Mouse (Mus musculus) heart, adult 18-20 months (tissue): ENCODE results near the gene Tfap2a. TPM values are rescaled to one million over a fixed set of nuclear protein-coding genes. Genes with fewer than 3 reads are reported as not detected.

Experiments
- DNase-seq, 2 experiments: peaks; one replicate each; pipeline ENCODE4 v3.0.0; 2021 to 2022; ENCODE audit warnings: mixed read lengths in 1 of 2
- total RNA-seq, 2 experiments: library from RNA; stranded (reverse); gene quantifications; 2 replicates each; pipeline ENCODE4 v1.2.3; 2021

Tfap2a gene
- total RNA-seq, 2 experiments from 2014 or later: 0.07 to 0.13 TPM

- DNase-seq: peak in 1 of 2 experiments; percentile 28
Measured at GRCm38 (mm10) chr13:40733542-40734151, 4.5 kb downstream of the Tfap2a start.

DNA sequence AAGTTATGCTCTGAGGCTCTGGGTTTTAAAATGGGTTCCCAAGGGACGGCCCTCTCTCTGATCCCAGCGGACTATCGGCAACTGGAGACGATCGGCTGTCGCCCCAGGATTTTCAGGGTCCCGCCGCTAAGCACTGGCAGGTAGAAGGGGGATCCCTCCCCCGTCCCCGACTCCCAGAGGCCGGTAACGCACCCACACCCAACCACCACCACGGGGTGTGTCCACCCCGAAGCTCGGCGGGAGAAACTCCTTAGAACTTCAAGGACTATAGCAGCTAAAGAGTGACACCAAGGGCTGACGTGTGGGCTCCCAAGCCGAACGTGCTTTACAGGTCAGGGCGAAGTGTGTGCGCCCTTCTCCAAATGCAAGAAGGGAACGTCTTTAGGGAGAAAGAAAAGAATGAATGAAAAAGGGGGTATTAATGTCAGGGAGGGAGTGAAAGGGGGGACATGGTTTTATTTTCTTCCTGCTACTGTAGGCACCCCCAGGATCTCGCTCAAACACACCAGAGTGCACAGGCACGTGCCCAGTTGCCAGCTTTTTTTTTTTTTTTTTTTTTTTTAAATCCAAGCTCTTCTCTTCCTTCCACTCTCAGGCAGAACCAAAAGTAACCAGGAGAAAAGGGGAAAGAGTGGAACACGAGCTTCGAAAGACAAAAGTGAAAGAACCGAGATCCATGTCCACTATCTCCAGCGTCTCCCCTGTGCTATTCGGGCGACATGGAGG is 5.2 kb downstream of the Tfap2a start:
- DNase-seq: peak in 1 of 2 experiments; percentile 27

- DNase-seq: peak in 1 of 2 experiments; percentile 28
Measured at GRCm38 (mm10) chr13:40732085-40732484, 6.1 kb downstream of the Tfap2a start.

DNA sequence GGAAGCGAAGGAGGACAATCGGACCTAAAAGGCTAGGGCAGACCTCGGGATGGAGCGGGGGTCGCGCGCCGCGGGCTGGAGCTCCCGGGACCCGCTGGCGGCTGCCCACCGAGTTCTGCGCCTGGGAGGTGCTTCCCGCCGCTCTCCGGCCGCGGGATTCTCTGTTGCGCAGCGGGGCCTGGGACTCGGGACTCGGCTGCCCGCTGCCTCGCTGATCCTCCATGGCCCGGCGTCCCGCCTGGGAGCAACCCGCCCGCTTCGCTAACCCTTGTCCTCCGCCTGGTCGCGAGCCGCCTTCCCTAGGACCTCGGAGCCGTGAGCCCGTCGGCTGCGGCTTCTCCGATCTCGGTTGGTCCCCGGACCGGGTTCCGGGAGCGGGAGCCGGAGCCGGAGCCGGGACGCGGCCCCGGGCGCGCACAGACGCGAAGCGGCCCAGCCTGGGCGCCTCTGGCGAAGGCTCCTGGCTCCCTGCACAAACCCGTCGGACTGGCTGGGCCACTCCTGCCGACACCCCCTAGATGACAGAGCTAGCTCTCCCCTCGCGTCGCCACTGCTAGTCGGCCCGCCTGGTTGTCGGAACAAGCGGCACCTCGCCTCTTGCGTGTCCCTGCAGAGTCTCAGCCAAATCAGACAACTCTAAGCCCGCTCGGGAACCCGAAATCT is 6.9 kb downstream of the Tfap2a start:
- DNase-seq: peak; percentile 20 to 51

DNA sequence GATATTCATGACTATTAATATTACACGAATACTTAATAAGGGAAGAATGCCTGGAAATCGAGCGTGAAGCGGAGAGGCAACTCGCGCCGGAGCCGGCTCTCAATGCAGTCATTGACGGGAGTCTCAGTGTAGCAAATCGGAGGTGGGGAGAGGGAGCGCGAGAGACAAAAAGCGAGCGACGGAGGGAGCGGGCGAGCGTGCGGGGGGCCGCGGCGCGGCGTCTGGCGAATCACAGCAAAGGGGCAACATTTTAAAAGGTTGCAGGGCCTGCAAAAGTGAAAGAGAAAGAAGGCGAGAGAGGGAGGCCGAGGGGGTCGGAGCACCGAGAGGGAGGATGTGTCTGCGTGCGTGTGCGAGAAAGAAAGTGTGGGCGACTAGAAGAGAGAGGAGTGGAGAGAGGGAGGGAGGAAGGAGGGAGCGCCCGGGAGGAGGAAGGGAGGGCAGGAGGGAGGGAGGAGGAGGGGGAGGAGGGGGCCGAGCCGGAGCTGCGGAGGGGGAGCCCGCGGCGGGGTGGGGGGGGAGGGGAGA is 7.5 kb downstream of the Tfap2a start:
- peak; percentile 18 to 73 for DNase-seq

DNA sequence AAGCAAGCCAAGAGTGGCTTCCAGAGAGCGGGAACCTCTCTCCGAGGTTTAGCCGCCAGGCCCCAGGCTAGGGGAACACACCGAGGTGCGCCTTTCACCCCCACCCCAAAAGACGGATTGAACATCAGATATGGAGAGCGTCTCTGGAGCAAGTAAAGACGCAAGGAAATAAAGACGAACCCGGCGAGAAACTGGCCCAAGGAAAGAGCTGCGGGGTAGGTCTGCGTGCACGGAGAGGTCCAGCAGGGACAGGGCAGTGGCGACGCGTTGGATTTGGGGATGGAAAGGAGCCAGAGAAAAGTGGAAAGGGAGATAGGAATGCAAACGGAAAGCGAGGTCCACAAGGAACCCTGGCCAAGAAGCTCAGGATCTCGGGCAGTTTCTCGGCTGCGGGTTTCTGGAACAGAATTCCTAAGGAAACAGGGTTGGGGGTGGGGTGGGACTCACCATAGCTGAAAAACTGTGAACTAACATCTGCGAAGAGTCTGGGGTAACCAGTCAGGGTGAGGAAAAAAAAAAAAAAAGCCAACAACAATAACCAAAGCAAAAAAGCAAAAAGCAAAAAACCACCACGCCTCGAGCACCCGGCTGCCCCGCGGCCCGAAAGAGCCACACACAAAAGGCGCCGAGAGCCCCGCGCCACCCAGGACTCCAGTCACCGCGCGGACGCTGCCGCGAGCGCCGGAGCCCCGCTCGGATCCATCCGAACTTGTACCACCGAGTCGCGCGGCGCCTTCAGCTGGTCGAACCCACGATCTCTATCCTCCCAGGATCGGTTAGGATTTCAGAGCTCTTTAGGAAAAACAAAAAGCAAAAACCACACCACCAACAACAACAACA is 8.4 kb downstream of the Tfap2a start:
- peak in 1 of 2 experiments; percentile 58 for DNase-seq

- peak in 1 of 2 experiments; percentile 21 for DNase-seq
Measured at GRCm38 (mm10) chr13:40729037-40729436, 9.1 kb downstream of the Tfap2a start.

- no peak for DNase-seq
Measured at GRCm38 (mm10) chr13:40728626-40728990, 9.6 kb downstream of the Tfap2a start.

DNA sequence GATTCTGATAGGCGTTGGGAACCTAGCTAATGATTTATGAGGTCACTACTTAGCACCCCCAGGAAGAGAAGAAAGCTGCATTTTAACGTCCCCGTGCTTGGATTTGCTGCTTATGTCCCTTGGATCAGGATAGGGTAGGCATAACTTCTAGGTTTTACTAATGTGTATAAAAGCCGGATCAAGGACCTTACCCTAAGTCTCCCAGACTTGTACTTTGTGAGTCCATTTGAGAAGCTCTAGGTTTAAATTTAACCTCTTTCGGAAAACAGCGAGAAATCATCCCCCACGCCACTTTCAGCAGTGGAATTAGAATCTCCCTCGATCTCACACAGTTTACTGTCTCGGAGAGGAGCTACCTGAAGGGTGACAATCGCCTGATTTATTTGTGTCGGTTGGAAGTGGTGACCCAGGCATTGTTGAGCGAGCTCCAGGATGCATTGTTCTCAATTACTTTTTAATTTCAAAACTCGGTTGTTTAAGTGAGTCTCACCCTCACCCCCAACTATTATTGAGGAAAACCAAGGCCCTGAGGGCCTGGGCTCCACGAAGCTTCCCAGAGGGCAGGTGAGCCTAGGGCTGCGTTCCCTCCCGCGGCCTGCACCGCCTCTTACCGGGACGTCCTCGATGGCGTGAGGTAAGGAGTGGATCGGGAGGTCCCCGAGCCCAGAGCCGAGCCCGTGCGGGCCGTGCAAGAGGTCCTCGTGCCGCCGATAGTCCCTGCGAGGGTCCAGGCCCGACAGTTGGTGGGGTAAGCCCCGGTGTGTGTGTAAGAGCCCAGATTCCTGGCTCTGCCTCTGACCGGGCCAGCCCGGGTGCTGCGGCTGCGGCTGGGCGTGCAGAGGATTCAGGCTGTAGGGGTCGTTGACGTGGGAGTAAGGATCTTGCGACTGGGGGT is 10.2 kb downstream of the Tfap2a start:
- no peak for DNase-seq

DNA sequence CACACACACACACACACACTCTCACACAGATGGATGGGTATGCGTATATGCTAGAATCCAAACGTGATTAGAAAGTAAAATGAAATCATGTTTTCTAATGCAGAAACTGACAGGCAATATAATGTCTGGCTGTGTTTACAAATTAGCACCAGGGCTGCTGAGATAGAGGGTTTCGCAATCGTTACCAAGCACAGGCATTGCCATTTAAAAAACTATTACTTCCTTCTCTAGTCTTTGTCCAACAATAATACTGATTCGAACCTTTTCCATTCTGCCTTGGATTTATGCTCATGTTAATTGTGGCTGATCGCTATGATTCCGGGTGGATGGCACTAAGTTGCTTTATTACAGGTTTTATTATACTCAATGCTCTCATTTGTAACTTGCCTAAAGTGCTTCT is 12.3 kb downstream of the Tfap2a start:
- no peak for DNase-seq

GRCm38 (mm10) chr13:40723598-40723920 is 14.6 kb downstream of the Tfap2a start:
- DNase-seq: no peak

- DNase-seq: peak; percentile 91
Measured at GRCm38 (mm10) chr13:40722741-40723597, 15.2 kb downstream of the Tfap2a start.

- DNase-seq: no peak
Measured at GRCm38 (mm10) chr13:40719741-40720082, 18.5 kb downstream of the Tfap2a start.

DNA sequence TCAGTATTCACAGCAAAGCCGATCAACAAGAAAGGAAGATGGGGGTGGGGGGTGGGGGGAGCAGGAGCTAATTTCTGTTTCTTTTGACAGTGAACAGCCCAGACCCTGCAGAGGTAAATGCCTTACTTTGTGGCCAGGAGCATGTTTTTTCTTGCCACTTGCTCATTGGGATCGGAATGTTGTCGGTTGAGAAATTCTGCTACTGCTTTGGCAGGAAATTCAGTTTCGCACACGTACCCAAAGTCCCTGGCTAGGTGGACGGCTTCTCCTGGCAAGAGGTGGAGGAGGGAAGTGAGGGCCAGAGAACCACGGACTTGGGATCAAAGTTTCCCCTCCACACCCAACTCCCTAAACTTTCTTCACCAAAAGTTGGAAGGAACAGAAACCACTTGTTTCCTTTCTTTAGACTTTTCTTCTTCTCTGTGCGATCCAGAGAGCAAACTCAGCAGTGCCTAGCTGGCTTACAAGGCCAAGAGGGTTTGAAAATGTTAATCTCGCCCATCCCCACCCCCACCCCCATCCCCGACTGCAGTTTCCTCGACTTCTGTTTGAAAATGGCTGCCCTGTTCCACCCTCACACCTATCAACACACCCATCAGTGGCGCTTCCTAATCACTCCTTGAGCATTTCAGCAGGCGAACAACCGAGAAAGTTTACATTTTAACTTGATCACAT is 19.0 kb downstream of the Tfap2a start:
- no peak for DNase-seq

DNA sequence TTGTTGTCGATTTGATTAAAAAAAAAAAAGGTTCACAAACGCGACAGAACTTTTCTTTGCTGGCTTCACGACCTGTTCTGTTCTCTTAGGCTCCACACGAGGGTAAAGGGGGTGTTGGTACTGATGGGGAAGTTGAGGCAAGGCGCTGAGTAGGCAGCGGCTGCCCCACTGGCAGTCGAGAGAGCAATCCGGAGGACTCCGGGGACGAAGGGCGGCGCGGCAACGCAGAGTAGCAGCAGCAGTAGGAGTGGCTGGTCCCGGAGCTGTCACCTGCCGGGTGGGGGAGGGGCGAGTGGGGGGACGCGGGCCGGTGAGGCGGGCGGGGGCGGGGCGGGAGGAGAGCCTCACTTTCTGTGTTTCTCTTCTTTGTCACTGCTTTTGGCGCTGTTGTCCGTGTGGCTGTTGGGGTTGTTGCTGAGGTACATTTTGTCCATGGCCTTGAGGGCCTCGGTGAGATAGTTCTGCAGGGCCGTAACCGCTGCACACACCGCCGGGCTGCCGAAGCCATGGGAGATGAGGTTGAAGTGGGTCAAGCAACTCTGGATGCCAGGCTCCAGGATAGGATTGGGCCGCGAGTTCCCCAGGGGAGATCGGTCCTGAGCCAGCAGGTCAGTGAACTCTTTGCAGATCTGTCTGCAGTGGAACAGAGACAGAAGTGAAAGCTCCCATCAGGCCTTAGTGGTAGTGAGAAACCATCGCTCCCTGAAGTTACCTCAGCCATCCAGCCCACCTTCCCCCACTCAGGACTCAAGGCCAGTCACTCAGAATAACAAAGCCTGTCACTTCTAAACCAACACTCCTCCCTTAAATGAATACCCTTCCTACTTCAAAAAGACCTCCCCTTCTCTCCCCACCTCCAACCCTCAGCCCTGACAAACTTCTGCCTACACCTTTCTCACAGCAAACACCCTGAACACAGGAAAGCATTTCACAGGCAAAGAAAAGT is 21.1 kb downstream of the Tfap2a start:
- DNase-seq: no peak

- DNase-seq: no peak
Measured at GRCm38 (mm10) chr13:40714531-40714930, 23.6 kb downstream of the Tfap2a start.

- no peak for DNase-seq
Measured at GRCm38 (mm10) chr13:40713681-40714080, 24.5 kb downstream of the Tfap2a start.

DNA sequence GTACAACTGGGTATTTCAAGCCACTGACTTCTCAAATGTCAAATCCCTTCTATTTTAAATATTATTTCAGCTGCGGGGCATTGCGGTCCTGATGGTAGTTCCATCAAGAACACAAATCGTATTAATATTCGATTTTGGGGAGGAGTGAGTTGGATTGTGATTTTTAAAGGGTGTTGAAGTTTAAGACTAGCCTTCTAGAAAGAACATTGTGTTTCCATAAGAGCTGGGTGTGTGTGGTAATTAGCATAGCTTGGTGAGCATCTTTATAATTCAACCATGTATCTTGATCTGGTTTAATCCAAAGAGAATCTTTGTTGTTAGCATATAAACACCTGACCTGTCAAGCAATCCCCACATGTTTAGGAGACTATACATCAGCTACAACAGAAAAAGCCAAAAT is 24.9 kb downstream of the Tfap2a start:
- no peak for DNase-seq

DNA sequence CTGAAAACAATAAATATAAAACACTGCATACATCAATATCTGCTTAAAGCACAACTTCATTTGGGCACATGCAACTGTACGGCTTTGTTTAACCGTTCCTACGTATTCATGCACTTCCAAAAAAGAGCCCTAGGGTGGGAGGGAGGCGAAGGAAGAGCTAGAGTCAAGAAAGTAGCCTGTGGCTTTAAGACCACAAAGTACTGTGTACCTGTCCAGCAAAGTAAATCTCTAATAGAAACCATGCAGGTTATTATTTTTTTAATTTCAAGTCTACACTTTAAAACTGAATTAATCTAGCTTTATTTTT is 25.7 kb downstream of the Tfap2a start:
- no peak for DNase-seq
